Mouse (Mus musculus) NIH3T3 (cell line): ENCODE results near the gene Hmgb4.

ENCODE experiments used
- DNase-seq: peaks from one replicate; pipeline ENCODE4 v3.0.0-alpha.2; 2012; ENCODE audit warnings: low read depth

Gene Hmgb4

GRCm38 (mm10) chr4:128224453-128224852, 36.3 kb downstream of the Hmgb4 start:
- no peak for DNase-seq

GRCm38 (mm10) chr4:128217991-128218595, 42.7 kb downstream of the Hmgb4 start:
- DNase-seq = no peak
